Comparison of ENCODE assay signal across 8 mouse cellular contexts in genomic region chr2:70990196-70990595, GRCm38 (mm10).
DNase-seq lines count a peak whose midpoint lies in the region.

No protein-coding gene starts in this region.

- peak; percentile 10 for DNase-seq in kidney, adult 9 months
- DNase-seq in kidney, adult 8-10 months: no peak
- DNase-seq in brain, adult 2 months (ENCODE audit: low read depth, low spot score): peak; percentile 22
- DNase-seq in heart, adult 9 months (ENCODE audit: low spot score in 2 of 2): peak; percentile 68 to 69
- DNase-seq in lung, postnatal 14 days: peak; percentile 28
- no peak for DNase-seq in thymus, postnatal 36 days
- no peak for DNase-seq in left cerebral cortex, adult 18-20 months (ENCODE audit: low spot score in 2 of 2)
- no peak for DNase-seq in cerebellum, postnatal 25 days

Comparison
In these comparisons a context has a peak if more than half of its experiments do, and no peak if none do; other contexts are left out.
1. DNase-seq: peak in kidney, adult 9 months (single experiment), brain, adult 2 months (single experiment), heart, adult 9 months (2 of 2) and lung, postnatal 14 days (single experiment); none in kidney, adult 8-10 months (0 of 2), thymus, postnatal 36 days (0 of 2), left cerebral cortex, adult 18-20 months (0 of 2) and cerebellum, postnatal 25 days (0 of 2).